Mouse (Mus musculus) lung, postnatal 0 days (tissue): ENCODE results near the gene Rhbdd1.

Experiments
- CTCF ChIP-seq: IDR thresholded peaks from 2 replicates; pipeline ENCODE4 v1.5.1; 2016; ENCODE audit warnings: antibody characterized with exemption, mild to moderate bottlenecking
- EP300 ChIP-seq: IDR thresholded peaks from 2 replicates; pipeline ENCODE4 v1.6.1; 2016; ENCODE audit warnings: antibody characterized with exemption, mild to moderate bottlenecking, control low read depth

DNA sequence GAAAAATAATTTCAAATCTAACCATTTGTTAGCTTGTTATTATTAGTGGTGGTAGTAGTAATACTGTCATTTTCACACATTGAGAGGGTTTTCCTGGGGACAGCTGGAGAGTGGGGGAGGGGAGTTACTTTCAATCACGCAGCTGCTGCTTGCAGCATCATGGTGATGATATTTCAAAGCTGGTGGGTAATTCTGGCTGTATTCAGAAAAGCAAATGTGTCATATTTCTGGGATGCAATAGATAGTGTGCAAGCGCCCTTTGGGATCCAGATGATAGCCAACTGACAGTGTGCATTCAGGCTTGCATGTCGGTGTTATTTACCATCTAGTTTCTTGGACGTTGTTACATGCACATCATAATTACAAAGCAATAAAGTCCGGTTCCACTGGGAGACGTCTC is 4.2 kb downstream of the Rhbdd1 start:
- no peak for TF ChIP-seq CTCF
- no peak for TF ChIP-seq EP300
